Mouse (Mus musculus) G1E (cell line): ENCODE results near the gene Hist1h4a.

ENCODE experiments used
- CTCF ChIP-seq: IDR thresholded peaks from 2 replicates; pipeline ENCODE4 v1.5.1; 2012; ENCODE audit warnings: low read depth, low read length, inconsistent platforms, mixed read lengths
- GATA2 ChIP-seq: IDR thresholded peaks from 2 replicates; pipeline ENCODE4 v1.6.1; 2012; ENCODE audit warnings: low read depth, low read length, inconsistent platforms, borderline replicate concordance

DNA sequence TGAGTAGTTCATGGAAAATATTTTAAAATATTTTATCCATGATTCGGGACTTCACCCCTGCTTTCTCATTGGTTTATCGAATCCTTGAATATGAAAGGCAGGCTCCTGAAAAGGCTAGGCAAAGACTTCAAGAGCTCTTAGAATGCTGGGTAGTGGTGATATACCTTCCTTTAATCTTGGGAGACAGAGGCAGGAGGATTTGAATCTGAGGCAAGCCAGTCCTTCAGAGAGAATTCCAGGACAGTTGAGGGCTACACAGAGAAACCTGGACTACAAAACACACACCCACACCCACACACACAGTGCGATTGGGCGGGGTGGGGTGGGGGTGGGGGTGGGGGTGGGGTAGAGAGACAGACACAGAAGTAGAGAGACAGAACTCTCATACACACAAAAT, 13.1 kb downstream of the Hist1h4a start:
- no peak for TF ChIP-seq CTCF
- TF ChIP-seq GATA2: no peak
